Mouse (Mus musculus) spleen, postnatal 36 days (tissue): ENCODE results near the gene Ttc21a.

ENCODE experiments used
- DNase-seq, 2 experiments: peaks; one replicate each; pipeline ENCODE4 v3.0.0; 2022; ENCODE audit warnings: low spot score in 2 of 2, mixed read lengths in 1 of 2

Gene Ttc21a

DNA sequence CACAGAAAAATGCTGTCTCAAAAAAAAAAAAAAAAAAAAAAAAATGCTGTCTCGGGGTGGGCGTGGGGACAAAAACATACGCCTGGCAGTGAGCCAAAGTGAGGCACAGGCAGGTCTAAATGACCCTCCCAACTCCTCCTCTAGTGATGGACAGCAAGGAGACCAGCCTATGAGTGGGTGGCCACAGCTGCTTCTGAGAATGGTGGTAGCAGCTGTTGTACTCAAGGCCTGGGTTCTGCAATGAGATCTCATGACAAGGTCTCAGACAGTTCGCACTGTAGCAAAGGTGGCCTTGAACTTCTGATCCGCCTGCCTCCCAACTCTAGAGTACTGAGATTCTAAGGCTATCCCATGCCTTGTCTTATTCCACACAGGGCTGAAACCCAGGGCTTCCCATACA, 4.0 kb downstream of the Ttc21a start:
- DNase-seq: no peak

DNA sequence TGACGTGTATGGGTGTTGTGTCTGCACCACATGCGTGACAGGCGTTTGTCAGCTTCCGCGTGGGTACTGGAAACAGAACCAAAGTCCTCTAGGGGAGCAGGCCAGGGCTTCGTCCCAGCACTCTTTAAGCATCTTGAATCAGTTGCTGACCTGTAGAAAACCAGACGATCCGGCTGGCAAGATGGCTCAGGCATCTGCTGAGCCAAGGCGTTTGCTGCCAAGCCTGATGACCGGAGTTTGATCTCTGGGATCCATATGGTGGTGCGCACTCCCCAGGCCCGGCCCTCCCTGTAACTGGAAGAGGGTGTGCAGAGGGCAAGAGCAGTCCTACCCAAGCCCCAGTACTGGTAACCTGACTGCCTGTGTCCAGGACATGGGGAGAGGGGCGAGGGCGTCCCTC, 4.5 kb downstream of the Ttc21a start:
- DNase-seq: no peak

DNA sequence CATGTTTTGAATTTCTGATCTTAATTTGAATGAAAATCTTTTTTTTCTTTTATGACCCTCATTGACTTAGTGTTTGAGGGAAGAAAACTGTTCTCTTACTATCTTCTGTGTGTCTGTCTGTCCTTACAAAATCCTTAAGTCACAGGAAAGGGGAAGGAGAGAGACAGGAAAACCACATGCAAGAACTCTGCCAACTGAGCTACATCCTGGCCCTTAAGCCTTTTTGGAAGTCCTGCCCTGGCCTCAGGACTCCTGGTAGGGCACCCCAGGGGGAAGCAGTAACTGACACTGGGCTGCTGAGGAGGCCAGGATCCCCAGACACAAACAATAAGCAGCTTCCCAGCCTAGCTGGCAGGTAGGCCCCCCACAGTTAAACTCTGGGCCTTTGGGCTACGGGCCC, 5.9 kb downstream of the Ttc21a start:
- DNase-seq: no peak

DNA sequence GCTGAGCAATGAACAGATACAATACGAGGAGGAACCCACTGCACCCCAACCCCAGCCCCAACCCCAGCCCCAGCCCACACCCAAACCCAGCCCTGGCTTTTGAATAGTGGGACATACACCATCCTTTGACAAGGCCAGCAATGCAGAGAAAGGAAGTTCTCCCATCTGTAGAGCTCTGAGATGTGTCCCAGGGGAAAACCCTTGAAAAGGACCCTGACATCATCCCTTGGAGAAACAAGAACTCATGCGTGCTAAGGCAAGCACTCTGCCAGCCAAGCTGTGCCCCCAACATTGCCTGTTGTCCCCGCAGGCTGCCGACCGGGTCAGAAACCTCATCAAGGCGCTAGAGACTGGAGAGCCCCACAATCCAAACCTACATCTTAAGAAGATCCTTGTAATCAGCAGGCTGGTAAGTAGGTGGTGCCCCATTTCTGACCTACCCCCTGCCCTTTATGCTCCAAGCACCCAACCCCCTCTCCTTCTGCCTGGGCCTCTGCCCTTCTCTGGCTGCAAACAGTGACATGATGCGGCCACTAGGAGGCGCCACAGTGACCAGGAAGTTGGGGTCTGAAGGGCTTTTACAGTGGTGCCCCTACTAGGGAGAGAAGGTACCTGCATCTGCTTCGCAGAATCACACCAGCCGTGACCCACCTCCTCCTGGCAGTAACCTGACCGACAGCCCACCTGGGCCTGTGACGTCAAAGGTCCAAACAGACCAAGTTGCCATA, 7.9 kb downstream of the Ttc21a start:
- DNase-seq: peak in 1 of 2 experiments; percentile 26

DNA sequence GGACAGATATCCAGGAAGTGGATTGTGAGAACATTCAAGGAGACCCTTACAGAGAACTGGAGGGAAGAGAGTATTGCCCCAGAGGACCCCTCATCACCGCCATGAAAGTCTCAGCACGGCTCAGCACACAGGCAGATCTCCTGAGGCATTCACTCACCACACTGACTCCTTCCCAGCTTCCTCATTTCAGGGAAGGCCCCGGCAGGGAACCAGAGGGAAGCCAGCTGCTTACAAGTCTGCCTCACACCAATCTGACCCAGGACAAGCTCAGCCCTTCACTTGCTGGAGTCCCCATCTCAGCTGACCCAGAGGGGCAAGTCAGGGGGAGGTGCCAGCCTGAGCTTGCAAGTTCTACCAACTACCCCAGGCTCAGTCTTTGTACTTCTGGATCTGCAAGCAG, 11.4 kb downstream of the Ttc21a start:
- DNase-seq: no peak

DNA sequence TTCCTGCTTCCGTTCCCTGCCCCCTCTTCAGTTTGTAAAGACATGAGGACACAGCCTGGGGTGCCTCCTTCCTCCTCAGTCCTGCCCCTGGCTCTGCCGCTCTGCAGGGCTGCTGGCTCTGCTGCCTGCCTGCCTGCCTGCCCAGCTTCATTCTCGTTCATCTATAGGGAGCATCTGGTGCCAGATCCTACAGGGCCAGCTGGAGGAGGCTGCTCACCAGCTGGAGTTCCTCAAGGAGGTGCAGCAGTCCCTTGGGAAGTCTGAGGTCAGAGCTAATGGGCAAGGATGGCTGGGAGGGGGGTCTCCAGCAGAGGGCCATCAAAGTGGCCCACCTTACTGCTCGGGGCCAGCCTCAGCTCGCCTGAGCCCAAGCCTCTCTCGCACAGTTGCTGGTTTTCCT, 13.0 kb downstream of the Ttc21a start:
- DNase-seq: no peak

DNA sequence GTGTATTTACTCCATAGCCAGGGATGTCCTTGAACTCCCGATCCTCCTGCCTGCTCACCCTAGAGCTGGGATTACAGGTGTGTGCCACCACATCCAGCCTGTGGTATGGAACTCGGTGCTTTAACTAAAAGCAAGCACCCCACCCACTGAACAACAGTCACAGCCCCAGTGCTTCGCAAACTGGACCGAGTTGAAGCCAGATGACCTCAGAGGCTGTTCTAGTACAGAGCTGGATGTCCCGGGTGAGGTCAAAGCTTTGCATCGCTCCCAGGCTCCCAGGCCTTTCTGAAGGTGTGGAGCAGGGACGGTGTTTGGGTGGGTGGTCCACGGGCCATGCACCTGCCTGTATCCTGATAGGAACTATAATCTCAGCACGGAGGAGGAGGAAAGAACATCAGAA, 14.0 kb downstream of the Ttc21a start:
- no peak for DNase-seq

DNA sequence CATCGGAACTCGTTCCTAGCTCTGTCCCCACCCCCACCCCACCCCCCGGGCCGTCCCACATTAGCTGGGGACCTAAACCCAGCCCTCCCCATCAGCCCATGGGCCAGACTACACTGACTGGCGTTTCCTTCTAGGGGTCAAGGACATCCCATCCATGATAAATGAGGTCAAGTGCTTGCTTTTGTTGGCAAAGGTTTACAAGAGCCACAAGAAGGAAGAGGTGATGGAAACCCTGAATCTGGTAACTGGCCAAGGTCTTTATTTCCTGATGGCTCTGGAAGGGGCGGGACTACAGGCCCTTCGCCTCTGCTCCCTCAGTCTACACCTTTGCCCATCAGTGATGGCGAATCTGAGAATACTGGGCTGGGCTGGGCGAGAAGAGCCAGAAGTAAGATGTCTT, 21.4 kb downstream of the Ttc21a start:
- no peak for DNase-seq

DNA sequence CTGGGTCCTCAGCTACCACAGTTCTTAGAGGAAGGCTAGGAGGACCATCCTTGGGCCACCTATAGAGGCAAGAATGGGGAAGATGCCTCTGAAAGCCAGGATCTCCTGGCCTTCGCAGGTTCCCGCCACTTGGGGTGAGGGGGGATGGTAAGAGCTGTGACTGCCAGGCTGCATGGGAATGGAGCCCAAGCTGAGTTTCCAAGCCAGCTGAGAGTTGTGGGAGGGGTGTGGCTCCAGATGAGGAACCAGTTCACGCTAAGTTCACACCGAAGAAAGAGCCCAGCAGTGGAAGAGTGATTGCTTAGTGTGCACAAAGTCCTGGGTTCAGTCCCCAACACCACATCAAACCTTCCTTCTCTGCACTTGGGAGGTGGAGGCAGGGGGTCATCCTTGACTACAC, 24.8 kb downstream of the Ttc21a start:
- no peak for DNase-seq

DNA sequence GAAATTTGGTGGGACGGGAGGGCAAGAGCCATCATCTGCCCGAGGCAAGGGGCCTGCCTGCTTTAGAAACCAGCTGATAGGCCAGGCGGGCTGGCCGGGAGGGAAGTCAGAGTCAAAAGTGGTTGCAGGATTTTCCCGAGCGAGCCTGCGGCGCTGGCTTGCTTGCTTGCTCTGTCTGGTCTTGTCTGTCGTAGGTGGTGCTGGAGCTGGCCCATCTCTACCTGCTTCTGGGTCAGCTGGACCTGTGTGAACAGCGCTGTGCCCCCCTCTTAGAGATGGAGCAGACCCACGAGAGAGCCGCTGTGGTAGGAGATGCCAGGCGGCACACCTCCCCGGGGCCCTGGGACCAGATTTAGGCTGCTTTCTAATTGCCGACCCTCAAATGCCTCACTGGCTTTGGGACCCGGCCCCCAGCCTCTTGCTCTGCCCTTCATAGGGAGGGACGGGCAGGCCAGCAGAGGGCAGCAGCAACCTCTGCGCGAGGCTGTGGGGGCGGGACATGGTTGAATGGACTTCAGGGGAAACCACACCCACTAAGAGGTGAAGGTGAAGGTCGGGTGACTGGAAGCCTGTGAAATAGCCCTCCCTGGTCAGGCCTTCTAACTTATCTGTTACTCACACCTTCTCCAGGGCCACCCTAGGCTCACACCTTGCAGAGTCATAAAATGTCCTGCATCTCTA, 25.7 kb downstream of the Ttc21a start:
- DNase-seq: peak; percentile 76 to 79

DNA sequence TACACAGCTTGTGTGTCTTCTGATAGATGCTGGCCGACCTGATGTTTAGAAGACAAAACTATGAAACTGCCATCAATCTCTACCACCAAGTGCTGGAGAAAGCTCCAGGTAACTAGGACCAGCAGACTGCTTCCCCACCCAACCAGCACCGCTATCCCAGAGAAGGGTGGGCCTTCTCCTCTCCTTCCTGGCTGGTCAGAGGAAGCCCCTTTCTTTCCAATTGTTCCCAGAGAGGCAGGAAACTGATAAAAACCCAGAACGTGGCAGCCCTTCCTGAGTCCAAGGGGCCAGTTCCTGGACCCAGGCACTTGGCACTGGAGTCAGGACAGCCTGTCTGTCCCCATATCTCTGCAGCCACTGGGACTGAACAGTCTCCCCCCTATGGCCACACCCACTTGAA, 26.8 kb downstream of the Ttc21a start:
- no peak for DNase-seq

DNA sequence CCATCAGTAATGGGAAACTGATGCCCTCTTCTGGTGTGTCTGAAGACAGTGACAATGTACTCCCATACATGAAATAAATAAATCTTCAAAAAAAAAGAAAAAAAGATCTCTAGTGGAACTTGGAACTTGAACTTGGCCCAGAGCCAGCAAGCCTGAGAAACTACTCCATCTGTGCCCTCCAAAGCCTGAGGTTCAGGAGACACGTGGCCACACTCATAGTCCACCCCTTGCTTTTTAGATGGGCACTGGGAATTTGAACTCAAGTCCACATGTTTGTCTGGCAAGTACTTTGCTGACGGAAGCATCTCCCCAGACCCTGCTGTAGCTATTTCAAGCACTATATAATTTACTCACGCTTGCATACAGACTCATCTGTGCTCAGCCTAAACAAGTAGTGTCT, 27.8 kb downstream of the Ttc21a start:
- no peak for DNase-seq

DNA sequence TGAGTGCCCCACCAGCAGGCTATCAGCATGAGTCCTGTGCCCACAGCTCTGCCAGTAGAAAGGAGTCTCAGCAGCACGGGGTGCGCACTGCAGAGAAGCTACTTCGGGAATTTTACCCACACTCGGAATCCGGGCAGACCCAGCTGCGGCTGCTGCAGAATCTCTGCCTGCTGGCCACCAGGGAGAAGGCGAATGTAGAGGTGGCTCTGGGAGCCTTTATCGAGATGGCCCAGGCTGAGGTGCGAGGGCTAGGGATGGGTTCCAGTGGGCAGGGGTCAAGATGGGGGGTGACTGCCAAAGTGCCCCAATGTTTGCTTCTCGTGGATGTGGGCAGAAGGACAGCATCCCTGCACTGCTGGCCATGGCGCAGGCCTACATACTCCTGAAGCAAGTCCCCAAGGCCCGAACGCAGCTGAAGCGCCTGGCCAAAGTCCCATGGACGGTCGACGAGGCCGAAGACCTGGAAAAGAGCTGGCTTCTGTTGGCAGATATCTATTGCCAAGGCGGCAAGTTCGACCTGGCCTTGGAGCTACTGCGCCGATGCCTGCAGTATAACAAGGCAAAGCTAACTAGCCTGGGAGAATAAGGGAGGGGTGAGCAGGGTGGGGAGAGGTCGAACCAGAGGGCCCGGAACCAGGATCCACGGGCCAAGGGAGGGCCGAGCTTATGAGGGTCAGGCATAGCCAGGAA, 29.0 kb downstream of the Ttc21a start:
- DNase-seq: no peak

DNA sequence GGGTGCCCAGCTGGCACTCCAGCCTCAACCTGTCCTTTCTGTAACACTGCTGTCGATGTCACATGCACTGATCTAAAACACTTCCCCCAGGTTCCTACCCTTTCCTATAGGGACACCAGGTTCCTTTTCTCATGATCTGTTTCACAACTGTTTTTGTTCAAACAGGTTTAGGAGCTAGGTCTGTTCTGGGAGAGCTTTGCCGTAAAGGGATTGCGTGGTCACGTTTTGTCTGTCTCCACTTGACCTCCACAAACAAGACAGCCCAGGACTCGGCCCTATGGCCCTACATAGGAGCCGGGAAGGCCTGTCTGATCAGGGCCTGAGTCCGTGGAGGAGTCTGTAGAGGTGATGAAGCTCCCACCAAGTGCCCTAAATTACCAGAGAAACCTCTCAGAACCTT, 32.4 kb downstream of the Ttc21a start:
- no peak for DNase-seq

DNA sequence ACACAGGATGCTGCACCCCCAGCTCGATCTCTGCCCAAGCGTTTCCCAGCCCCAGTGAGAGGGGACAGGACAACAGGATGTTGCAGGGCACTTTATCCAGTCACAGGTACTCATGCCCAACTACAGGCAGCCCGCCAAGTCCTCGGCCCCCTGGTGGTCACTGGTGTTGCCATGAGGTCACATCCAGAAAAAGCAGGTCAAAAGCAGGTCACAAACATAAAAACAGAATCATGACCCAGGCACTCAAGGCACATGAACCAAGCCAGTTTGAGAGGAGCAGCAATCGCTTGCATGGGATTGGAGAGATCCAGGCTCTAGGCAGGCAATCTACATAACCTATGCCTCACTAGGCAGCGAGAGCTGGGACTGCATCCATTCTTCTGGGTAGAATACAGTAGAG, 32.8 kb downstream of the Ttc21a start:
- peak in 1 of 2 experiments; percentile 36 for DNase-seq

DNA sequence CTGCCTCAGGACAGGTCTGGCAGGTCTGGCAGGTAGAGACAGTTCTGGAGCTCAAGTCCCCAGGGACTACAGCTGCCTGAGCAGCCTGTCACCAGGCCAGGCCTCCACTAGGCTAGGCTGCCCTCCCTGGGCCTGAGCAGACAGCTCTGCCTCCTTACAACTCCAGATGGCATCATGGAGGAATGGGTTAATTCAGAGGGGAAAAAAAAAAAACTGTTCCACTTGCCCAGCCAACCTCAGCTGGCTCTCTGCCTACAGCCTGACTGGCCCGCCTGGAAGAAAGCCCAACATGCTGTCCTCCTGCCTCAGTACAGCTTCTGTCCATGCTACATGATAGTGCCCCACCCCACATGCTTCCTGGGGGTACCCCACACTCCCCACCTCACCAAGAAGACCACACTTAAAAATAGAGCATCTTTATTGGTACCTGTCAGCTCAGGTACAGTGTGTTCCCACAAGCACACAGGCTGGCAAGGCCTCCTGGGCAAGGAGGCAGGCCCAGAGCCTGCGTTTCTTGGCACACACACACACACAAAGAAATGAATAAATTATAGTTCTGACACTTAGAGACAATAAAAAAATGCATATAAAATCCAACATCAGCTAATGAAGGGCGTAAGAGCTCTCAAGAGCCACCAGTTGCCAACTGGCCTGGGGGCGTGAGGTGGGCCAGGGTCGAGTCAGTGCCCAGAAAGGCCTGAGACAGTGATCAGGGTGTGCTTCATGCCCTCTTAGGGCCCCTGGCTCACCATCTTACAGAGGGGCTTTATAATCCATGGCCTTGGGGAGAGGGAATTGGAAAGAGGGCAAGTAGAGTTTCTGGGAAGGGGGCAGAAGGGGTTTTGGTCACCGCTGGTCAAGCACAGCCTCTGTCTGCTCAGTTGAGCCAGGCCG, 33.6 kb downstream of the Ttc21a start:
- no peak for DNase-seq

DNA sequence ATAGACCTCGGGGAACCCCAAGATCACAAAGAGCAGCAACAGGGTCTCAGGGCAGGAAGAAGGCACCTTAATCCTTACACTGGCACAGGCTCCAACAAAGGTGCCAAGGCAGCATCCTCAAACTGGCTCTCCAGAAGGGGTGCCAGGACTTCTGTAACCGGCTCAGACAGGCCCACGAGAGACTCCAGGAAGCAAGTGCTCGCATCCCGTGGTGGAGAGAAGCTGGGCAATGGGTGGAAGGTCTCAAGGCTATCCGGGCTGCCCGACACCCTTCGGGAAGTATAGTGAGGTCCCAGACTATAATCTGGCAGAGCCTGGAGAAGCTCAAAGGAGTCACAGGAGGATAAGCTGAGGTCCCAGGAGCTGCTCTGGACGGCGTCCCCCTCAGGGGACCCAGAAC, 34.8 kb downstream of the Ttc21a start:
- DNase-seq: no peak

DNA sequence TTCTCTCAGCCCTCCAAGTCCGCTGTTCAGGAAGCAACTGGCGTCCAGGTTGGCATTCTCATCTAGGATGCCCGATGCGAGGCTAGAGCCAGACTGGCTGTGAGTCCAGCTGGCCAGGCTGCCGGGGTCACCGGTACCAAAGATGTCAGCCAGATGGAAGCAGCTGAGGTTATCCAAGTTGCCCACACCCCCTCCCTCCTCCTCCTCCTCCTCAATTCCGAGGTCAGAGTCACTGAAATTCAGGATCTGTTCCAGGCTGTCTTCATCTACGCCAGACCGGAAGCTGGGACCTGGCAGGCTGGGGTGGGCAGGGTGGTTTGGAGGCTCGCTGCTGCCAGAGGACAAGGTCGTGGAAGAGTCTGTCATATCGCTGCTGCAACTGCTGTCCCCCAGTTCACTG, 35.2 kb downstream of the Ttc21a start:
- DNase-seq: no peak

DNA sequence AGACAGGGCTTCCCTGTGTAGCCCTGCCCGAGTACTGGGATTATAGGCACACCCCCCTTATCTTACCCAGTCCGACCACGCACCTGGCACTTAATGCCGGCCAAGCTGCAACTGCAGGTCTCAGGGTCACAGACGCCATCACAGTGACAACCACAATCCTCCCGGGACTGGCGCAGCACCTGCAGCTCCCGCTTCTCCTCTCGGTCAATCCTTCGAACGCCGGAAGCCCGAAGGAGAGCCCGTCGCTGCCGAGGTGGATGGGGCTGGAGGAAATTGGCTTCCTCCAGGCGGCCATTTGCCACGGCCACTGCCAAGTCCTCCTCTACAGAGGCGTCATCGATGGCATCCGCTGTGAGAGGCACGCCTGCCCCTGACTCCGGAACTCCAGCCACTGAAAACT, 35.9 kb downstream of the Ttc21a start:
- DNase-seq: no peak

DNA sequence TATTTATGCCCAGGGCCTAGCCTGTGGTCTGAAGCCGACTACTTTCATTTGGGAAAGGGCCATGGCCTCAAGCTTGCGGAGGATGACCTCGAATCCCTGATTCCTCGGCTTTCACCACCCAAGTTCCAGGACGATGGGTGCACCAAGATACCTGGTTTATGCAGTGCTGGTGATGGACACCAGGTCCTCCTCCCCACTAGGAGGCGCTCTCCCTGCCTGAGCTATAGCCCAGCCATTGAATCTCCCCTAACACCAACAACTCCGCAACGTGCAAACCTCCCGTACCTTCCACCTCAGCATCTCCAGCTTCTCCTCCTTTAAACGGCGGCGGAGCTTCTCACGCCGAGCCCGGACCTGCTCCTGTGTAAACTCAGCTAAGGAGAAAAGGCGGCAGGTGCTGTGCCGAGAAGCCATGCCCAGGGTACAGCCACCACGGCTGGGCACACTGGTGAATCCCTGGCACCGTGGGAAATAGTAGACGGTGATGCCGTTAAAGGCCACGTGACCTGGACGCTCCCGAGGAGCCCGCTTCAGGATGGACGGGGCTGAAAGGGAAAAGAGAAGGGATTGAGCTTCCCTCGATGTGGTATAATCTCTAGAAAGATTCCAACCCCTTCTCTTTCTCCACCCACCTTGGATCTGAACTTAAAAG, 36.6 kb downstream of the Ttc21a start:
- no peak for DNase-seq

DNA sequence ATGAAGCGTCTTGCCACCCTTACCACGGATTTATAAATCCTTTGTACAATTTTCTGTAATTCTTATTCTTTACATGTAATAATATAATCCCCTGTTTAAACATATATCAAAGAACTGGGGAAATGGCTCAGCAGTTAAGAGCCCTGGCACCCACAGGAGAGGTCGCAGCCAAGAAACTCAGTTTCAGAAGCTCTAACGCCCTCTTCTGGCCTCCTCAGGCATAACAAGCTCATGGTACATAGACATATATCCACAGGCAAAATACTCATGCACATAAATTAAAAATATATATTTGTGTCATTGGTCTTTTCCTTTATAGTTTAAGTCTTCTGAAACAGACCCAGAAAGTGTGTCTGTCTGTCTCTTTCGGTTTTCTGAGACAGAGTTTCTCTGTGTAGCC, 37.2 kb downstream of the Ttc21a start:
- DNase-seq: no peak

DNA sequence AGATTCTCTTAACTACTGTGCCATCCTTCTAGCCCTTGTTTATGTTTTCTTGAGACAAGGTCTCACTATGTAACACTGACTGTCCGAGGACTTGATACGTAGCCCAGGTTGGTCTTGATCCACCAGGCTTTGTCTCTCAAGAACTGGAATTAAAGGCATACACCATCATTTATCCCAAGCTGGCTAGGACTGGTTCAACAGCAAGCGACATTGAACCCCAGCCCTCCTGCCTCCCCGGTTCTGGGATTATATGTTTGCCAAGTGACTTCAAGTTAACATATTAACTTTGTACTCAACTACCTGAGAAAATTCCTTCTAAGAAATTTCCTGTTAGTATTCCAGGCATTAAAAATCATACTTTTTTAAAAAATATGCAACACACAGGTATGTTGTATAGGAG, 37.9 kb downstream of the Ttc21a start:
- DNase-seq: no peak
